Mouse (Mus musculus) forebrain, embryonic 12.5 days (tissue): ENCODE results near the gene Tlr9. TPM values are rescaled to one million over a fixed set of nuclear protein-coding genes. Genes with fewer than 3 reads are reported as not detected.

Source experiments
- ATAC-seq: fragments of 200-750 bp; cut with Nextera tagmentation; 2 replicates; pipeline ENCODE4 v1.8.0; 2017; ENCODE audit warnings: moderate TSS enrichment; ENCODE audit not compliant: low FRiP score
- H3K27ac ChIP-seq: fragments of 300-500 bp; sonication (generic); 2 replicates; pipeline ENCODE4 v1.5.1; 2016; ENCODE audit warnings: mild to moderate bottlenecking
- H3K27me3 ChIP-seq: fragments of 300-500 bp; sonication (generic); 2 replicates; pipeline ENCODE4 v1.6.1; 2016; ENCODE audit warnings: mild to moderate bottlenecking
- H3K36me3 ChIP-seq: fragments of 300-500 bp; sonication (generic); replicated peaks from 2 replicates; pipeline ENCODE4 v1.6.1; 2016; ENCODE audit warnings: mild to moderate bottlenecking
- H3K4me1 ChIP-seq: fragments of 300-500 bp; sonication (generic); 2 replicates; pipeline ENCODE4 v1.6.1; 2016
- H3K4me2 ChIP-seq: fragments of 300-500 bp; sonication (generic); 2 replicates; pipeline ENCODE4 v1.6.1; 2016; ENCODE audit warnings: mild to moderate bottlenecking, moderate library complexity
- H3K4me3 ChIP-seq: fragments of 300-500 bp; sonication (generic); replicated peaks from 2 replicates; pipeline ENCODE4 v1.5.1; 2016; ENCODE audit warnings: mild to moderate bottlenecking
- H3K9ac ChIP-seq: fragments of 300-500 bp; sonication (generic); 2 replicates; pipeline ENCODE4 v1.6.1; 2016; ENCODE audit warnings: mild to moderate bottlenecking
- H3K9me3 ChIP-seq: fragments of 300-500 bp; sonication (generic); 2 replicates; pipeline ENCODE4 v1.6.1; 2016
- WGBS: fragments of 180-500 bp; shearing (Covaris S2); methylation state at CpG from one replicate; pipeline ENCODE4 v1.1.7; 2016; 5-methylcytosine and 5-hydroxymethylcytosine counted together
- polyA plus RNA-seq: library from polyadenylated mRNA; unstranded; fragments of >200 nt; fragmentation: Nextera tagmentation; extraction: Ambion mirVana; gene quantifications from 2 replicates; pipeline ENCODE4 v1.2.1, GENCODE M21; 2016

Gene Tlr9
- polyA plus RNA-seq, 1 experiment from 2014 or later = not detected

DNA sequence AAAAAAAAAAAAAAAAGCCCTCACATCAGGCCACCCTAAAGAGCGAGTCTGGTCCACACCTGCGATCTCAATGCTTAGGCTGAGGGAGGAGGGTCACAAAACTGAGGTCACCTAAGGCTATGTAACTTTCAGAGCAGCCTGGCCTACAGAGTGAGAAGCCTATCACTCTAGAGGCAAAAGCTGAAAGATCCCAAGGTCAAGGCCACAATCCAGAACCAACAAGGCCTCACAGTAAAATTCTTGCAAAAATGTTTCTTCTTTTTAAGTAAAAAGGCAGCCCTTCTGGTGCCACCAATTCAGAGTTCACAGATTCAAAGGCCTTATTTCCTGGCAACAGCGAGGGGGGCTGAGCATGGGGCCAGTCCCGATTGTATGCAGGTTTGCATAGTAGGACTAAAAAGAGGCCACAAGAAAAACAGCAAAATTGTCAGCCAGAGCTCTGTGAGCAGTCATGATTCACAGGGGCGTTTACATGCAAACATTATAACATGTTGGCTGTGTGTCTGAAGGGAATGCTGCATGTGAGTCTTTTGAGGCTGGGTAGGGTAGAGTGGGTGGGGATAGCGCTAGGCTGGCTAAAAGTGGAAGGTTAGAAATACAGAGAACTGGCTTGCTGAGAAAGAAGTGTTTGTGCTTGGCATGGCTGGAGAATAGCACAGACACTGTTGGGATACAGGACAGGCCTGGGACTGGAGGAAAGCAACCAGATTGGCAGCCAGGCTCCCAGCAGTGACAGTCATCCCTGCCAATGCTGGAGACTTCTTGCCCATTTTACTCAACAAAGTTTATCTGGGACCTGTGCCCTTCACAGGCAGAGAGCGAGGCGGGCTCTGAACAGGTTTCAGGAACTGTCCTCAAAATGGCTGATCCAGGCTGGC is 28.2 kb upstream of the Tlr9 start:
- WGBS = 93% methylated on average over 8 of the region's 8 CpGs
- ATAC-seq = no peak
- Histone ChIP-seq H3K27ac (0 out of 2 replicates have a peak overlapping the region, but pooled peaks have one; percentile 19), H3K4me2 (no peak overlapping the region), H3K4me1 (peaks cover 17% of the 10 kb centered on the region), H3K9ac (no peak overlapping the region), H3K27me3 (0 out of 2 replicates have a peak, but pooled peaks cover 2% of the 10 kb centered on the region), H3K36me3 (peaks cover 57% of the 10 kb centered on the region), H3K4me3 (no peak overlapping the region), H3K9me3 (no peaks in the 10 kb centered on the region)

- no peaks in the 10 kb centered on the region for H3K9me3 ChIP-seq
- 0 out of 2 replicates have a peak, but pooled peaks cover 2% of the 10 kb centered on the region for H3K27me3 ChIP-seq
- no peak overlapping the region for H3K9ac ChIP-seq
- 83% methylated on average over 8 of the region's 8 CpGs for WGBS
- no peak for ATAC-seq
- no peak overlapping the region for H3K27ac ChIP-seq
- H3K4me1 ChIP-seq = peaks cover 23% of the 10 kb centered on the region
- peaks cover 42% of the 10 kb centered on the region for H3K36me3 ChIP-seq
- no peak overlapping the region for H3K4me3 ChIP-seq
- H3K4me2 ChIP-seq = no peak overlapping the region
Measured at GRCm38 (mm10) chr9:106195693-106196092, 26.7 kb upstream of the Tlr9 start.

- WGBS = 89% methylated on average over 3 of the region's 3 CpGs
- H3K4me1 ChIP-seq = peaks cover 25% of the 10 kb centered on the region
- ATAC-seq = no peak
Measured at GRCm38 (mm10) chr9:106197081-106197713, 25.2 kb upstream of the Tlr9 start.

GRCm38 (mm10) chr9:106197732-106198131 is 24.7 kb upstream of the Tlr9 start:
- H3K9me3 ChIP-seq = no peaks in the 10 kb centered on the region
- H3K4me2 ChIP-seq = no peak overlapping the region
- peaks cover 23% of the 10 kb centered on the region for H3K36me3 ChIP-seq
- peaks cover 27% of the 10 kb centered on the region for H3K4me1 ChIP-seq
- no peak overlapping the region for H3K9ac ChIP-seq
- WGBS = 93% methylated on average over 9 of the region's 9 CpGs
- no peak for ATAC-seq
- 0 out of 2 replicates have a peak, but pooled peaks cover 7% of the 10 kb centered on the region for H3K27me3 ChIP-seq
- 0 out of 2 replicates have a peak overlapping the region, but pooled peaks have one; percentile 8 for H3K4me3 ChIP-seq
- H3K27ac ChIP-seq = no peak overlapping the region

More at GRCm38 (mm10) chr9:106197081-106197713, 25.2 kb upstream of the Tlr9 start:
- Histone ChIP-seq H3K27ac (no peak overlapping the region), H3K9me3 (no peaks in the 10 kb centered on the region), H3K4me2 (no peak overlapping the region), H3K4me3 (no peak overlapping the region), H3K36me3 (peaks cover 28% of the 10 kb centered on the region), H3K9ac (no peak overlapping the region), H3K27me3 (0 out of 2 replicates have a peak, but pooled peaks cover 7% of the 10 kb centered on the region)

GRCm38 (mm10) chr9:106198962-106199458 is 23.4 kb upstream of the Tlr9 start:
- Histone ChIP-seq H3K27me3 (0 out of 2 replicates have a peak, but pooled peaks cover 7% of the 10 kb centered on the region), H3K27ac (no peak overlapping the region)
- WGBS = under 1% methylated on average over 49 of the region's 51 CpGs

DNA sequence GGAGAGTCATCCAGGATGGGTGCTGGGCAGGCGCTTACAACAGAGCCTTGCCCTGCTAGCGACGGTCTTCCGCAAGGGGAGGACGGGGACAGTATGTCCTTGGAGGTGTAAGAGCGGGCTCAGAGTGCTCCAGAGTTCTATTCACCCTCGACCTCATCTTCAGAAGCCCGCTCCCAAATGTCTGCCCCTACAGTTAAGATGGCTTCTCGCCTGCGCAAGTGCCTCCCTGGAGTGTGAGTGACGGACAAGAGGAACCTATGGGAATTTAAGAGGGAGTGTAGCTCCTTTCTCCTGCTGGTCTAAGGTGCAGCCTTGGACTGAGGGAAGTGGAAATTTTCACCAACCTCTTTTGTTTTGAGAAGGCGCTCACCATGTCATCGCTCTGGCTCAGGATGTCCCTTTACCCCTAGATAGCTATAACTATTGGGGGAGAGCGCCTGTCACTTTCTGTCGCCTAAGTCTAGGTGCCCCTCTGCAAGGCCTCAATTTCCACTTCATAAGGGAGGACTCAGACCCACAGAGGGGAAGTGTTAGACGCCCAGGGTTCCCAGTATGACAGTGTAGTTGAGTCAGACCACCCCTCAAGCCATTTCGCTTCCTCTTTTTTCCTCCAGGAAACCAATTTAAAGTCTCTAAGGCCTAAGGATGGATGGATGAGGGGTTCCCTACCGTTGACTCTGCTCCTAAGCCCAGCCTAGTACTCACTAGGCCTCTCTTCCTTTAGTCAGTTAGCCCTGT is 22.7 kb upstream of the Tlr9 start, which contains the start of gene Ppm1m:
Ppm1m (minus strand) TSS at position 212 of the 738 bp plus-strand sequence.
- Histone ChIP-seq H3K9ac (peak within 1 kb of the TSS; percentile 75), H3K36me3 (peaks cover 10% of the 10 kb centered on the region), H3K4me1 (peaks cover 42% of the 10 kb centered on the region), H3K27me3 (0 out of 2 replicates have a peak, but pooled peaks cover 7% of the 10 kb centered on the region), H3K4me3 (peak within 1 kb of the TSS; percentile 73), H3K4me2 (peak within 1 kb of the TSS; percentile 75), H3K9me3 (no peaks in the 10 kb centered on the region), H3K27ac (no peak within 1 kb of the TSS)
- ATAC-seq = peak; percentile 0; the same call in 1 of the 2 replicates
- 43% methylated on average over 18 of the region's 18 CpGs for WGBS

More at GRCm38 (mm10) chr9:106198962-106199458, 23.4 kb upstream of the Tlr9 start:
- H3K4me1 ChIP-seq = peaks cover 36% of the 10 kb centered on the region
- peaks cover 16% of the 10 kb centered on the region for H3K36me3 ChIP-seq
- H3K4me2 ChIP-seq = peak overlapping the region; percentile 75
- peak overlapping the region; percentile 75 for H3K9ac ChIP-seq
- H3K4me3 ChIP-seq = peak overlapping the region; percentile 73
- ATAC-seq = peak; percentile 63
- no peaks in the 10 kb centered on the region for H3K9me3 ChIP-seq

GRCm38 (mm10) chr9:106201895-106202294 is 20.5 kb upstream of the Tlr9 start:
- 0 out of 2 replicates have a peak, but pooled peaks cover 7% of the 10 kb centered on the region for H3K27me3 ChIP-seq
- no peaks in the 10 kb centered on the region for H3K9me3 ChIP-seq
- no peak overlapping the region for H3K4me3 ChIP-seq
- peaks cover 55% of the 10 kb centered on the region for H3K4me1 ChIP-seq
- H3K36me3 ChIP-seq = no peaks in the 10 kb centered on the region
- no peak for ATAC-seq
- 85% methylated on average over 3 of the region's 3 CpGs for WGBS
- H3K27ac ChIP-seq = no peak overlapping the region
- H3K4me2 ChIP-seq = peak overlapping the region; percentile 69
- no peak overlapping the region for H3K9ac ChIP-seq

- peak; percentile 88 for ATAC-seq
Measured at GRCm38 (mm10) chr9:106202819-106203636, 19.4 kb upstream of the Tlr9 start, which contains the start of gene Twf2. Twf2 (plus strand) TSS chr9:106203108.

DNA sequence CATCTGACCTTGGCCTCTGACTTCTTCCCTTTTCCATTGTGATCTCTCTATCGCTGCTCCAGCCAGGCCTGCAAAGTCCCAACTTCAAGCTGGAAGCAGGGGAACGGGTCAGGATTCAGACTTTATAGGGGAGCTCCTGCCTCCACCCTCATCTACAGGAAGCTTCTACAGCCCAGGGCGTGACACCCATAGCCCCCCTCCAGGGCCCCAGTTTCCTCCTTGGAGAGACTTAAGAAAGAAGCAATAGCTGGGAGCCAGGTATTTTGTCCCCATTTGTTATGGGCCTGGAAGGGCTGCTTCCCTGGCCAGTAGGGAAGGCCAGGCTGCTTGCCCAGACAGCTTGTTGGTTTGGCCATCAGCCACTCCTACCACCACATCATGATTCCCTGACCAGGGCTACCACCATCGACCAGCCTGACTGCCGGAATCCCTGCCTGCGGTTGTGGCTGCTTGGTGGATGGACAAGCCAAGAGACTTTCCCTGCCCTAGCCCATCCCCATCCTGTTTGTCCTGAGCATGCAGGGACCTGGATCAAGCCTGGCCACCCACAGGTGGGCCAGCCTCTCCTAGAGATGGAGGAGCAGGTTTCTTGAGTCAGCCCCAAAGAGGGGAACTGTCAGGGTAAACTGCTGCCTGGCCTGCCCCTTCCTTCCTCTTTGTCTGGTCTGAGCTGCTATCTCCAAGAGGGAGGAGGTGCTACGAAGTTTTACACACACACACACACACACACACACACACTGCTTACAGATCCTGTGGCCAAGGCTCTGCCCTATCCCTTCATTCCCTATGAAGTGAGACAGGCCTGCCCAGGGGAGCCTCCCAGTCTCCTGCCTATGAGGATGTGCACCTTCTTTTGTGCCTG is 18.2 kb upstream of the Tlr9 start:
- Histone ChIP-seq H3K27me3 (0 out of 2 replicates have a peak, but pooled peaks cover 5% of the 10 kb centered on the region), H3K9me3 (no peaks in the 10 kb centered on the region), H3K4me2 (peak overlapping the region; percentile 69), H3K4me3 (peak overlapping the region; percentile 63; the same call in 1 of the 2 replicates), H3K4me1 (peaks cover 38% of the 10 kb centered on the region), H3K36me3 (no peaks in the 10 kb centered on the region; the same call in 1 of the 2 replicates), H3K9ac (0 out of 2 replicates have a peak overlapping the region, but pooled peaks have one; percentile 75), H3K27ac (no peak overlapping the region)
- WGBS = 87% methylated on average over 7 of the region's 7 CpGs
- ATAC-seq = no peak

More at GRCm38 (mm10) chr9:106202819-106203636, 19.4 kb upstream of the Tlr9 start, which contains the start of gene Twf2:
- peak within 1 kb of the TSS; percentile 64 for H3K27ac ChIP-seq
- peak within 1 kb of the TSS; percentile 69 for H3K4me2 ChIP-seq
- peaks cover 49% of the 10 kb centered on the region for H3K4me1 ChIP-seq
- no peaks in the 10 kb centered on the region for H3K9me3 ChIP-seq
- H3K36me3 ChIP-seq = no peaks in the 10 kb centered on the region
- 2% methylated on average over 61 of the region's 61 CpGs for WGBS
- 0 out of 2 replicates have a peak, but pooled peaks cover 5% of the 10 kb centered on the region for H3K27me3 ChIP-seq
- H3K9ac ChIP-seq = peak within 1 kb of the TSS; percentile 75
- peak within 1 kb of the TSS; percentile 63 for H3K4me3 ChIP-seq

DNA sequence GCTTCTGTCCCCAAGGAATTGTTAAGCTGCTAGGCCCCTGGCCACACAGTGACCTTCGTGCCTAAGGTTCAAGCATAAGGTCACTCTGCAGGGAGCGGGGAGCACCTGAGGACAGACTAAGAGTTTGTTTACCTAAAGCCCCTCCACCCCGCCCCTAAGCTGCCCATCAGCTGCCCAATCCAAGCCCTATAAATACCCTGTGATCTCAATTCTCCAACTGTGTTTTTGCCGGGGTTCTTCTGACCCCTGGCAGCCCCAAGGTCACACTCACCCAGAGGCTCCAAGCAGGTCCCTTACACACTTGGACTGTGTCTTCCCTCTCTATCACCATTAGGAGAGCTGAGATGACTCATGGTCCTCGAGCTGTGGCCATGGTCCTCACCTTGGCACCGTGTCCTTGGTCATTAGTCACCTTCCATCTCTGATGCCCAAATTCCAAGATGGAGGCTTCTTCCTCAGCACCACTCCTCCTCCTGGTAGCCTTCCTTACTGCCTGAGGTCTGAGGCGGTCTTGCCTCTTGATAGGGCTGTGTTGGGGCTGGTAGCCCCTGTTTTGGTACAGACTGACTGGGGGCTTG is 16.6 kb upstream of the Tlr9 start:
- Histone ChIP-seq H3K27ac (no peak overlapping the region), H3K4me3 (no peak overlapping the region), H3K9ac (no peak overlapping the region), H3K36me3 (no peaks in the 10 kb centered on the region; the same call in 1 of the 2 replicates), H3K27me3 (0 out of 2 replicates have a peak, but pooled peaks cover 5% of the 10 kb centered on the region), H3K4me1 (peaks cover 32% of the 10 kb centered on the region), H3K4me2 (no peak overlapping the region), H3K9me3 (no peaks in the 10 kb centered on the region)
- ATAC-seq = no peak
- 80% methylated on average over 7 of the region's 7 CpGs for WGBS
